Mouse (Mus musculus) stomach, postnatal 0 days (tissue): ENCODE results near the gene Ehmt1. TPM values are rescaled to one million over a fixed set of nuclear protein-coding genes. Genes with fewer than 3 reads are reported as not detected.

Source experiments
- ATAC-seq: fragments of 200-750 bp; cut with Nextera tagmentation; 2 replicates; pipeline ENCODE4 v1.8.0; 2017; ENCODE audit not compliant: low FRiP score, low TSS enrichment
- DNase-seq: peaks from one replicate; pipeline ENCODE4 v3.0.0-alpha.2; 2016; ENCODE audit warnings: low spot score
- H3K27ac ChIP-seq: fragments of 300-500 bp; sonication (generic); replicated peaks from 2 replicates; pipeline ENCODE4 v1.5.1; 2014; ENCODE audit warnings: mild to moderate bottlenecking, control low read depth
- H3K27me3 ChIP-seq: fragments of 300-500 bp; sonication (generic); 2 replicates; pipeline ENCODE4 v1.6.1; 2014; ENCODE audit warnings: low read length; ENCODE audit not compliant: control insufficient read depth, insufficient read depth
- H3K36me3 ChIP-seq: fragments of 300-500 bp; sonication (generic); 2 replicates; pipeline ENCODE4 v1.6.1; 2014; ENCODE audit warnings: low read length, mixed read lengths; ENCODE audit not compliant: control insufficient read depth, insufficient read depth
- H3K4me1 ChIP-seq: fragments of 300-500 bp; sonication (generic); replicated peaks from 2 replicates; pipeline ENCODE4 v1.6.1; 2014; ENCODE audit warnings: antibody characterized with exemption; ENCODE audit not compliant: control insufficient read depth, insufficient read depth
- H3K4me2 ChIP-seq: fragments of 300-500 bp; sonication (generic); replicated peaks from 2 replicates; pipeline ENCODE4 v1.6.1; 2014; ENCODE audit warnings: low read depth, mild to moderate bottlenecking, control low read depth, moderate library complexity
- H3K4me3 ChIP-seq: fragments of 300-500 bp; sonication (generic); 2 replicates; pipeline ENCODE4 v1.5.1; 2014; ENCODE audit warnings: low read depth, low read length, control low read depth
- H3K9ac ChIP-seq: fragments of 300-500 bp; sonication (generic); 2 replicates; pipeline ENCODE4 v1.6.1; 2014; ENCODE audit warnings: mild to moderate bottlenecking, low read length, control low read depth, mixed read lengths
- H3K9me3 ChIP-seq: fragments of 300-500 bp; sonication (generic); 2 replicates; pipeline ENCODE4 v1.6.1; 2016; ENCODE audit warnings: low read length; ENCODE audit not compliant: control insufficient read depth
- CTCF ChIP-seq: IDR thresholded peaks from 2 replicates; pipeline ENCODE4 v1.5.1; 2016; ENCODE audit warnings: antibody characterized with exemption, low read depth, mild to moderate bottlenecking, moderate library complexity
- EP300 ChIP-seq: optimal IDR thresholded peaks from 2 replicates; pipeline ENCODE3; 2016; ENCODE audit warnings: antibody characterized with exemption
- WGBS: fragments of 180-500 bp; shearing (Covaris S2); extraction: QIAGEN DNeasy Blood & Tissue Kit; methylation state at CpG from one replicate; pipeline ENCODE4 v1.1.7; 2014; 5-methylcytosine and 5-hydroxymethylcytosine counted together
- polyA plus RNA-seq: library from polyadenylated mRNA; unstranded; fragments of >200 nt; fragmentation: Nextera tagmentation; extraction: Ambion mirVana; gene quantifications from 2 replicates; pipeline ENCODE4 v1.2.1, GENCODE M21; 2015

Gene Ehmt1
- polyA plus RNA-seq, 1 experiment from 2014 or later, result 27.5 TPM

DNA sequence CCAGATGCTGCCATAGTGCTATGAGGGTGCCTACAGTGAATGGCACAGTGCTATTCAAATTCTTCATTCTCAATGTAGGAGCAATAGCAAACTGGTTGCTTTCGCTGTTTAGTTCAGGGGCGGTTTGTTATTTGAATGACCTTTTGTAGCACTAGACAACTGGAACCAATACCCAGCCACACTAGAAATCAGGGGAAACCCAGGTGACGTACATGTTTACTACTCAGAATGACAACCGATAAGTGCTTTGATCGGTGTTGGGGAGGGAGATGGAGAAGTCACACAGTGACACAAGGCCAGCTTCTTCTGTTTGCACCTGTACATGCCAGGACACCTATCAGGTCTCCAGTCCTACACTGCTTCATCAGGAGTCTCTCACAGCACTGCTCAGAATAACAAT, 10.2 kb upstream of the Ehmt1 start:
- no peak for TF ChIP-seq CTCF
- no peak for TF ChIP-seq EP300
- peak overlapping the region; percentile 79; the same call in 1 of the 2 replicates for H3K27ac ChIP-seq

DNA sequence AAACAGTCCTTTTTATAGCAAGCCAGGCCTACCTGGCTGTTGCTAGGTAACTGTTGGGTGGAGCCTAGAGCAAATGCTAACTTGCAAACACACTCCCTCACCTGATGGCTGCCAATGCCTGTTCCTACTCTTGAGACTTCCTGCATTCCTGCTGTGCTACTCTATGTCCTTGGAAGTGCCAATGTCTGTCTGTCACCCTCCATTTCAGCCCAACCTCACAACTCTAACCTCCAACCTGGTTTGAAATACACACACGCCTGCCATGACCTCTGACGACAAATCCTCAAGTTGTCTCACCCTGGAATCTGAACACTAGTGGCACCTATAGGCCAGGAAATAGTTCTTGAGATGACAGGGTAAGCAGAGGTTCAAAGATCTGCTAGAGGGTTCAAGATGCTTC, 9.7 kb upstream of the Ehmt1 start:
- peaks cover 3% of the 10 kb centered on the region for H3K36me3 ChIP-seq
- H3K9ac ChIP-seq, result no peak overlapping the region
- no peaks in the 10 kb centered on the region for H3K4me1 ChIP-seq
- no peaks in the 10 kb centered on the region for H3K27me3 ChIP-seq
- H3K27ac ChIP-seq, result peak overlapping the region; percentile 79; the same call in 1 of the 2 replicates
- peak; percentile 75 for ATAC-seq
- WGBS, result 35% methylated on average over 2 of the region's 2 CpGs
- DNase-seq, result peak; percentile 71
- TF ChIP-seq CTCF (peak; percentile 32; the same call in 1 of the 2 replicates), EP300 (no peak)
- no peak overlapping the region for H3K4me3 ChIP-seq
- no peaks in the 10 kb centered on the region for H3K9me3 ChIP-seq
- no peak overlapping the region for H3K4me2 ChIP-seq

More for the DNA sequence above, 10.2 kb upstream of the Ehmt1 start:
- ATAC-seq (no peak), DNase-seq (no peak)
- no peak overlapping the region for H3K9ac ChIP-seq
- peaks cover 3% of the 10 kb centered on the region for H3K36me3 ChIP-seq
- no peak overlapping the region for H3K4me3 ChIP-seq
- no peak overlapping the region for H3K4me2 ChIP-seq
- H3K9me3 ChIP-seq, result no peaks in the 10 kb centered on the region
- no peaks in the 10 kb centered on the region for H3K27me3 ChIP-seq
- WGBS, result 78% methylated on average over 5 of the region's 5 CpGs
- no peaks in the 10 kb centered on the region for H3K4me1 ChIP-seq

- peaks cover 3% of the 10 kb centered on the region for H3K36me3 ChIP-seq
- H3K27ac ChIP-seq, result peak overlapping the region; percentile 80
- H3K4me3 ChIP-seq, result no peak overlapping the region
- H3K4me2 ChIP-seq, result no peak overlapping the region; the same call in 1 of the 2 replicates
- H3K4me1 ChIP-seq, result no peaks in the 10 kb centered on the region
- DNase-seq, result peak; percentile 88
- H3K27me3 ChIP-seq, result no peaks in the 10 kb centered on the region
- H3K9me3 ChIP-seq, result no peaks in the 10 kb centered on the region
- H3K9ac ChIP-seq, result no peak overlapping the region
- WGBS, result 38% methylated on average over 4 of the region's 4 CpGs
- no peak for TF ChIP-seq CTCF
- TF ChIP-seq EP300, result no peak
- peak; percentile 91 for ATAC-seq
Observed at GRCm38 (mm10) chr2:24927810-24928479, 8.5 kb upstream of the Ehmt1 start.

DNA sequence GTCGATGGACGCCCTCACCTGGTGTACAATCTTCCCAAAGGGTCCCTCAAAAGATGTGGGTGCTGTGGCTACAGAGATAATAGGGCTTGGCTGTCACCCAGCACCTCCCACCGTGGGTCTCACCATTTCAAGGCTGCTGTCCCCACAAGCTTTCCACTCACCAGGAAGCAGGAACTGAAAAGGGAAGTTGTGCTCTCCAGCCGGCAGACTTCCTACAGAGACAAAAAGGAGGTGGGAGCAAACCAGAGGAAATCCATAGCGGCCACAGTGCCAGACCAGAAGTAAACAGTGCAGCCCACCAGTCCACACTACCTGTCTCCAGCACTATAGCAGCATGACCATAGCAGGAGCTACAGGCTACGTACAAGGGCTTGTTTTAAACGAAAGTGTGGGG, 7.5 kb upstream of the Ehmt1 start:
- peak overlapping the region; percentile 80; the same call in 1 of the 2 replicates for H3K27ac ChIP-seq
- no peaks in the 10 kb centered on the region for H3K27me3 ChIP-seq
- TF ChIP-seq CTCF (no peak), EP300 (no peak)
- no peak overlapping the region for H3K9ac ChIP-seq
- no peak overlapping the region for H3K4me2 ChIP-seq
- H3K4me1 ChIP-seq, result no peaks in the 10 kb centered on the region
- DNase-seq (no peak), ATAC-seq (no peak)
- peaks cover 3% of the 10 kb centered on the region for H3K36me3 ChIP-seq
- no peaks in the 10 kb centered on the region for H3K9me3 ChIP-seq
- WGBS, result 50% methylated on average over 7 of the region's 7 CpGs
- H3K4me3 ChIP-seq, result no peak overlapping the region

- no peak for DNase-seq
- 77% methylated on average over 9 of the region's 9 CpGs for WGBS
- H3K9ac ChIP-seq, result no peak overlapping the region
- TF ChIP-seq CTCF, result no peak
- no peak for TF ChIP-seq EP300
- peaks cover 3% of the 10 kb centered on the region for H3K36me3 ChIP-seq
- no peaks in the 10 kb centered on the region for H3K9me3 ChIP-seq
- H3K4me1 ChIP-seq, result no peaks in the 10 kb centered on the region
- no peak for ATAC-seq
- no peak overlapping the region for H3K4me3 ChIP-seq
- H3K4me2 ChIP-seq, result no peak overlapping the region
- H3K27ac ChIP-seq, result peak overlapping the region; percentile 80
- no peaks in the 10 kb centered on the region for H3K27me3 ChIP-seq
Observed at GRCm38 (mm10) chr2:24926345-24926964, 7.0 kb upstream of the Ehmt1 start.

- H3K36me3 ChIP-seq, result peaks cover 3% of the 10 kb centered on the region
- no peak overlapping the region for H3K9ac ChIP-seq
- H3K4me3 ChIP-seq, result no peak overlapping the region
- WGBS, result 71% methylated on average over 8 of the region's 8 CpGs
- H3K27me3 ChIP-seq, result no peaks in the 10 kb centered on the region
- H3K27ac ChIP-seq, result 0 out of 2 replicates have a peak overlapping the region, but pooled peaks have one; percentile 8
- H3K9me3 ChIP-seq, result no peaks in the 10 kb centered on the region
- ATAC-seq, result no peak
- no peak for DNase-seq
- H3K4me2 ChIP-seq, result no peak overlapping the region
- TF ChIP-seq EP300 (no peak), CTCF (no peak)
- no peaks in the 10 kb centered on the region for H3K4me1 ChIP-seq
Observed at GRCm38 (mm10) chr2:24925284-24925683, 5.9 kb upstream of the Ehmt1 start.
